Mouse (Mus musculus): ENCODE data around the gene Ttc28. TPM values are rescaled to one million over a fixed set of nuclear protein-coding genes. Genes with fewer than 3 reads are reported as not detected.
A peak's percentile ranks its signal among the peaks of the same experiment; 100 is the strongest.

Gene Ttc28
- total RNA-seq, 2 experiments from 2014 or later, result 9.3 to 9.8 TPM

GRCm38 (mm10) chr5:111261733-111262573 is 382.4 kb downstream of the Ttc28 start:
- DNase-seq (ENCODE audit: low spot score in 2 of 2), result no peak

- no peak for DNase-seq (ENCODE audit: low spot score in 2 of 2)
Measured at GRCm38 (mm10) chr5:111262574-111263239, 383.1 kb downstream of the Ttc28 start.

GRCm38 (mm10) chr5:111263370-111263769 is 383.8 kb downstream of the Ttc28 start:
- no peak for DNase-seq (ENCODE audit: low spot score in 2 of 2)

- no peak for DNase-seq (ENCODE audit: low spot score in 2 of 2)
Measured at GRCm38 (mm10) chr5:111264488-111264887, 384.9 kb downstream of the Ttc28 start.

GRCm38 (mm10) chr5:111266658-111267057 is 387.1 kb downstream of the Ttc28 start:
- DNase-seq (ENCODE audit: low spot score in 2 of 2), result no peak

- no peak for DNase-seq (ENCODE audit: low spot score in 2 of 2)
Measured at GRCm38 (mm10) chr5:111267100-111267499, 387.5 kb downstream of the Ttc28 start.

GRCm38 (mm10) chr5:111268852-111269251 is 389.2 kb downstream of the Ttc28 start:
- DNase-seq (ENCODE audit: low spot score in 2 of 2), result no peak

GRCm38 (mm10) chr5:111269613-111270205 is 390.1 kb downstream of the Ttc28 start:
- peak; percentile 55 to 73 for DNase-seq (ENCODE audit: low spot score in 2 of 2)

GRCm38 (mm10) chr5:111270246-111271002 is 390.8 kb downstream of the Ttc28 start:
- DNase-seq (ENCODE audit: low spot score in 2 of 2), result no peak

- DNase-seq (ENCODE audit: low spot score in 2 of 2), result peak; percentile 80 to 86
Measured at GRCm38 (mm10) chr5:111273589-111273988, 394.0 kb downstream of the Ttc28 start.

GRCm38 (mm10) chr5:111274948-111275347 is 395.3 kb downstream of the Ttc28 start:
- DNase-seq (ENCODE audit: low spot score in 2 of 2), result no peak

GRCm38 (mm10) chr5:111284420-111285175 is 405.0 kb downstream of the Ttc28 start:
- no peak for DNase-seq (ENCODE audit: low spot score in 2 of 2)

GRCm38 (mm10) chr5:111287571-111287970 is 408.0 kb downstream of the Ttc28 start:
- DNase-seq (ENCODE audit: low spot score in 2 of 2), result no peak

- no peak for DNase-seq (ENCODE audit: low spot score in 2 of 2)
Measured at GRCm38 (mm10) chr5:111288486-111288885, 408.9 kb downstream of the Ttc28 start.

- peak in 1 of 2 experiments; percentile 23 for DNase-seq (ENCODE audit: low spot score in 2 of 2)
Measured at GRCm38 (mm10) chr5:111290071-111290470, 410.5 kb downstream of the Ttc28 start.

- DNase-seq (ENCODE audit: low spot score in 2 of 2), result peak; percentile 77 to 83
Measured at GRCm38 (mm10) chr5:111291639-111292038, 412.0 kb downstream of the Ttc28 start.

GRCm38 (mm10) chr5:111297801-111298200 is 418.2 kb downstream of the Ttc28 start:
- no peak for DNase-seq (ENCODE audit: low spot score in 2 of 2)

GRCm38 (mm10) chr5:111298706-111299105 is 419.1 kb downstream of the Ttc28 start:
- DNase-seq (ENCODE audit: low spot score in 2 of 2), result no peak

GRCm38 (mm10) chr5:111300776-111301175 is 421.2 kb downstream of the Ttc28 start:
- DNase-seq (ENCODE audit: low spot score in 2 of 2), result no peak

GRCm38 (mm10) chr5:111301736-111302135 is 422.1 kb downstream of the Ttc28 start:
- no peak for DNase-seq (ENCODE audit: low spot score in 2 of 2)

Measured in left cerebral cortex, adult 18-20 months (tissue).